Mouse (Mus musculus) liver, embryonic 13.5 days (tissue): Measurements from ENCODE around the gene Grm1. TPM values are rescaled to one million over a fixed set of nuclear protein-coding genes. Genes with fewer than 3 reads are reported as not detected.

Experiments
- ATAC-seq: fragments of 200-750 bp; cut with Nextera tagmentation; 2 replicates; pipeline ENCODE4 v1.8.0; 2017; ENCODE audit warnings: low read depth, mild to moderate bottlenecking, moderate number of reproducible peaks, moderate library complexity
- DNase-seq: peaks from one replicate; pipeline ENCODE4 v3.0.0; 2022
- H3K27ac ChIP-seq: fragments of 300-500 bp; sonication (generic); 2 replicates; pipeline ENCODE4 v1.5.1; 2015; ENCODE audit warnings: moderate library complexity, mild to moderate bottlenecking, inconsistent platforms
- H3K27me3 ChIP-seq: fragments of 300-500 bp; sonication (generic); 2 replicates; pipeline ENCODE4 v1.6.1; 2015; ENCODE audit warnings: mild to moderate bottlenecking, inconsistent platforms
- H3K36me3 ChIP-seq: fragments of 300-500 bp; sonication (generic); 2 replicates; pipeline ENCODE4 v1.6.1; 2015; ENCODE audit warnings: mild to moderate bottlenecking, inconsistent platforms
- H3K4me1 ChIP-seq: fragments of 300-500 bp; sonication (generic); replicated peaks from 2 replicates; pipeline ENCODE4 v1.6.1; 2015; ENCODE audit warnings: inconsistent platforms
- H3K4me2 ChIP-seq: fragments of 300-500 bp; sonication (generic); 2 replicates; pipeline ENCODE4 v1.6.1; 2015; ENCODE audit warnings: inconsistent platforms, mild to moderate bottlenecking, moderate library complexity
- H3K4me3 ChIP-seq: fragments of 300-500 bp; sonication (generic); replicated peaks from 2 replicates; pipeline ENCODE4 v1.5.1; 2015; ENCODE audit warnings: mild to moderate bottlenecking, inconsistent platforms
- H3K9ac ChIP-seq: fragments of 300-500 bp; sonication (generic); 2 replicates; pipeline ENCODE4 v1.6.1; 2015; ENCODE audit warnings: mild to moderate bottlenecking, inconsistent platforms
- H3K9me3 ChIP-seq: fragments of 300-500 bp; sonication (generic); replicated peaks from 2 replicates; pipeline ENCODE4 v1.6.1; 2016; ENCODE audit warnings: inconsistent platforms
- WGBS: fragments of 180-500 bp; shearing (Covaris S2); methylation state at CpG from one replicate; pipeline ENCODE4 v1.1.7; 2015; ENCODE audit not compliant: insufficient replicate concordance; 5-methylcytosine and 5-hydroxymethylcytosine counted together
- polyA plus RNA-seq: library from polyadenylated mRNA; unstranded; fragments of >200 nt; fragmentation: Nextera tagmentation; extraction: Ambion mirVana; gene quantifications from 2 replicates; pipeline ENCODE4 v1.2.1, GENCODE M21; 2015

Gene Grm1
- polyA plus RNA-seq, 1 experiment from 2014 or later: 0.08 TPM

DNA sequence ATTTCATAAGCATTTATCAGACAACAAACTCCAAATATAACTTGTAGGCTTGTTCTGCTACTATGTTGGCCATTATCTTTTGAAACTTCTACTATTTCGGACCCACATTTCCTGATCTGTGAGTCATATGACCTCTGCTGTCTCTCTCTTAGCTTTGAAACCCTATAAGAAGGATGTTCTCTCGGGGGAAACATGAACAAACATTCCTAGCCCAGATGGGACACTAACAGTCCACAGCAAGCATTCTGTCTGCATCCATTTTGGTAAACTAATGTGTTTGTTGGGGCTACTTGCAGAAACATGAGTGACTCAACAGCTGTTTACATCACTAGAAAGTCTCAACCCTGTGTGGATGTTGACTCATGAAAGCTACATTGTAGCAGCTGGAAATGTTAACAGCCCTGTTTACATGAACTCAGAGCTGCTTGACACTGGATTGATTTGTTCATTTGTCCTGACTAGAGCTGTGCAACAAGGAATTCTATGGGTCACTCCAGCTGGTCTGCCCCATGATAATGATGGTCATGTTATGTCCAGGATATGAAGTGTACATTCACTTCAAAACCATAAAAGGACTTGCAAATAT is 267.4 kb downstream of the Grm1 start:
- H3K9me3 ChIP-seq: no peaks in the 10 kb centered on the region
- WGBS: 33% methylated on average over 2 of the region's 2 CpGs

DNA sequence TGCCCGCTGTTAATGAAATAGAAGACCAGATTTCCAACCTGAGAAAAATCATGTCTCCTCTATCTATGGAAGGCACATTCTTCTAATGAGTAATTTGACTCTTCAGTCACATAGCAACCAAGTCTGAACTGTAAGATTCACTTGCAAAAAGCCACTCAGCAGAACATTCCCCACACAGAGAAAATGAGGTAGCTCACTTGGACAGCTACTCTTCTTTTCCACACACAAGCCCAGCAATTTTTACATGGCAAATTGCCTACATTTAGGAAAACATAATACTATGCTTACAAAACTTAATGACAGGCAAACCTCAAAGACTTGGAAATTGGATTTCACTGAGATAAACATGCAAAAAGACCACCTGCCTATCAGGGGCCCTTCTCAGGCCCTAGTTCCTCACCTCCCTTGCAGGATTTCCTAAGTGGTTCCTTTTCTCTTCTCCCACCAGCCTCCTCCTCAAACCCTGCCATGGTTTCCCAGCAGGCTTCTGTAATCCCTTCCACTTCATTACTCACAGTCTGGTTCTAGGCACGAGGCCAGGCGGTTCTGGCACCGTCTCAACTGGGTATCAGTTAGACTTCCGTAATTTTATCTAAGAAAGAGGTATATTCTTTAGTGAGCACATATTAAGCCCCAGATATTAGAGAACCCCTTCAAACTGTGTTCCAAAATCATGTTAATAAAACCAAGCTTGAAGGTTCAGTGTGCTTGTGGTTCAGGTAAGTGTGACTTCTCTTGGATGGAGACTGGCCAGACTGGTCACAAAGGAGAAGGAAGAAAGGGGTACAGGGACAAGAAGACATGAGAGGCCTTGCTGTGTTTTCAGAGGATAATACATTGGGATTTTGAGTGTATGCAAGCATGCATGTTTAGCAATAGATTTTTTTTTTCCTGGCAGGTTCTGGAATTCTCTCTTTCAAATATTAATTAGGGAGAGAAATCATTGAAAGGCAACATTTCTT is 269.1 kb downstream of the Grm1 start:
- no peaks in the 10 kb centered on the region for H3K9me3 ChIP-seq
- H3K4me1 ChIP-seq: no peaks in the 10 kb centered on the region
- H3K36me3 ChIP-seq: no peaks in the 10 kb centered on the region
- no peak overlapping the region for H3K9ac ChIP-seq
- DNase-seq: no peak
- ATAC-seq: no peak
- 55% methylated on average over 5 of the region's 5 CpGs for WGBS
- H3K27ac ChIP-seq: no peak overlapping the region
- H3K4me2 ChIP-seq: no peak overlapping the region
- no peaks in the 10 kb centered on the region for H3K27me3 ChIP-seq
- no peak overlapping the region for H3K4me3 ChIP-seq

More for the DNA sequence above, 267.4 kb downstream of the Grm1 start:
- H3K9ac ChIP-seq: no peak overlapping the region
- no peaks in the 10 kb centered on the region for H3K36me3 ChIP-seq
- no peak overlapping the region for H3K27ac ChIP-seq
- no peaks in the 10 kb centered on the region for H3K4me1 ChIP-seq
- no peak overlapping the region for H3K4me3 ChIP-seq
- H3K27me3 ChIP-seq: no peaks in the 10 kb centered on the region
- DNase-seq (no peak), ATAC-seq (no peak)
- H3K4me2 ChIP-seq: no peak overlapping the region

DNA sequence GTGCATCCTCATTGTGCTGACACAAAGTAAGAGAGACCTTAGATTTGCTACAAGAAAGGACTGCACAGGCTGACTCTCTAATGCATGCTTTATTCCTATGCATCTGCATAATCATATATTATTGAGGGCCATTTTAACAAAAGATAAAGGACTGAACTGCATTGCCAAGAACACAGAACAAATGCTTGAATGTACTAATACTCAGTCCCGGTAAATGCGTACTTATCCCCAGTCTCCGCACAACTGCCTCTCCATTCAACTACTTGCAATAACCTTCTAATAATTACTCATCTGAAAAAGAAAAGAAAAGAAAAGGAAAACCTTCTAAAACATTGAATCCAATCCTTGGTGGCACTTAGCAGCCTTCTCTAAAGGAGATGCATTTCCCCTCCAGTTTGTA is 272.4 kb downstream of the Grm1 start:
- 89% methylated on average over 3 of the region's 3 CpGs for WGBS
- DNase-seq: no peak

DNA sequence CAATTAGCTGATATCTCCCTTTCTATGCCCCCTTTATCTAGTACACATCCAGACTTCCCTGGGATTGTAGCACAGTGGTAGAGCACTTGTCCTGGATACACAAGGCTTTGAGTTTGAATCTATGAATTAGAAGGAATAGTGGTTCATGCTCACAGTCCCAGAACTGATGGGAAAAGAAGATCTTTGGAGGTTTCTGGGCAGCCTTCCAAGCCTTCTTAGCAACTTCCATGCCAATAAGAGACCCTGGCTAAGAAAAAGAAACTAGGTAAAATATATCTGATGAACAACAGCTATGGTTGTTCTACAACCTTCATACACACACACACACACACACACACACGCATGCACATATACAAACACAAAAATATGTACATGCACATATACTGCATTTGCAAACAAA is 286.8 kb downstream of the Grm1 start:
- 48% methylated on average over 1 of the region's 1 CpGs for WGBS
- no peak overlapping the region for H3K27ac ChIP-seq
- no peak overlapping the region for H3K4me2 ChIP-seq
- H3K36me3 ChIP-seq: no peaks in the 10 kb centered on the region
- H3K4me1 ChIP-seq: no peaks in the 10 kb centered on the region
- ATAC-seq: no peak
- DNase-seq: no peak
- no peaks in the 10 kb centered on the region for H3K27me3 ChIP-seq
- no peak overlapping the region for H3K9ac ChIP-seq
- H3K4me3 ChIP-seq: no peak overlapping the region
- H3K9me3 ChIP-seq: no peaks in the 10 kb centered on the region

More for the DNA sequence above, 272.4 kb downstream of the Grm1 start:
- Histone ChIP-seq H3K27ac (no peak overlapping the region), H3K36me3 (no peaks in the 10 kb centered on the region), H3K9me3 (no peaks in the 10 kb centered on the region), H3K4me1 (no peaks in the 10 kb centered on the region), H3K4me2 (no peak overlapping the region), H3K9ac (no peak overlapping the region), H3K4me3 (no peak overlapping the region), H3K27me3 (no peaks in the 10 kb centered on the region)
- ATAC-seq: no peak

- Histone ChIP-seq H3K4me1 (no peaks in the 10 kb centered on the region), H3K4me3 (no peak overlapping the region), H3K27me3 (no peaks in the 10 kb centered on the region), H3K4me2 (no peak overlapping the region), H3K27ac (no peak overlapping the region), H3K9me3 (no peaks in the 10 kb centered on the region), H3K36me3 (no peaks in the 10 kb centered on the region), H3K9ac (no peak overlapping the region)
- WGBS: 47% methylated on average over 1 of the region's 1 CpGs
- ATAC-seq: no peak
- no peak for DNase-seq
Observed at GRCm38 (mm10) chr10:10790458-10790857, 291.7 kb downstream of the Grm1 start.

GRCm38 (mm10) chr10:10789967-10790366 is 292.2 kb downstream of the Grm1 start:
- no peaks in the 10 kb centered on the region for H3K4me1 ChIP-seq
- H3K9me3 ChIP-seq: no peaks in the 10 kb centered on the region
- ATAC-seq (no peak), DNase-seq (no peak)
- WGBS: 55% methylated on average over 4 of the region's 4 CpGs
- no peaks in the 10 kb centered on the region for H3K27me3 ChIP-seq
- no peaks in the 10 kb centered on the region for H3K36me3 ChIP-seq
- no peak overlapping the region for H3K9ac ChIP-seq
- H3K4me3 ChIP-seq: no peak overlapping the region
- H3K4me2 ChIP-seq: no peak overlapping the region
- no peak overlapping the region for H3K27ac ChIP-seq

- 68% methylated on average over 6 of the region's 6 CpGs for WGBS
Observed at GRCm38 (mm10) chr10:10787906-10788416, 294.2 kb downstream of the Grm1 start.

GRCm38 (mm10) chr10:10785122-10785521 is 297.0 kb downstream of the Grm1 start:
- H3K4me1 ChIP-seq: no peaks in the 10 kb centered on the region
- WGBS: 63% methylated on average over 3 of the region's 3 CpGs
- H3K27ac ChIP-seq: no peak overlapping the region
- no peaks in the 10 kb centered on the region for H3K9me3 ChIP-seq
- no peak overlapping the region for H3K9ac ChIP-seq
- no peak overlapping the region for H3K4me2 ChIP-seq
- H3K4me3 ChIP-seq: no peak overlapping the region
- no peak for ATAC-seq
- no peak for DNase-seq
- no peaks in the 10 kb centered on the region for H3K36me3 ChIP-seq
- H3K27me3 ChIP-seq: no peaks in the 10 kb centered on the region

More at GRCm38 (mm10) chr10:10787906-10788416, 294.2 kb downstream of the Grm1 start:
- H3K9me3 ChIP-seq: no peaks in the 10 kb centered on the region
- DNase-seq (no peak), ATAC-seq (no peak)
- H3K4me3 ChIP-seq: no peak overlapping the region
- no peaks in the 10 kb centered on the region for H3K36me3 ChIP-seq
- no peak overlapping the region for H3K9ac ChIP-seq
- no peaks in the 10 kb centered on the region for H3K27me3 ChIP-seq
- no peaks in the 10 kb centered on the region for H3K4me1 ChIP-seq
- no peak overlapping the region for H3K4me2 ChIP-seq
- no peak overlapping the region for H3K27ac ChIP-seq

DNA sequence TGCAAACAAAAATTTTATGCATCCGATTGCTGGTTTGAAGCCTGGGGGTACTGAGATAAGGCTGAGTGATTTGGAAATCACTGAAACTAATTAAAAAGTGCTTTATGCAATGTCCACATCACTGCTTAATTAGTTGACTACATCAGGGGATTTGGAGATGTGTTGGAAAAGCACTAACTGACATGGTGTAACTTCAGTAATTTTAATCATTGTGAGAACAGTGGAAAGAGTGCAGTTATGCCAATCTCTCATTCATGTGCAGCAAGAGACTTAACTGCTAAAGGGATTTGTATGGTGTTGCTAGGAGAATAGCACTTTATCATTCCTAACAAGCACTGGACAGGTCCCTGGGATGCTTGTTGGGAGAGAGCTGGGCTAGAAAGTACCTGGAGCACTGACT is 307.3 kb downstream of the Grm1 start:
- Histone ChIP-seq H3K4me1 (no peaks in the 10 kb centered on the region), H3K27ac (no peak overlapping the region), H3K4me2 (no peak overlapping the region), H3K27me3 (no peaks in the 10 kb centered on the region), H3K36me3 (no peaks in the 10 kb centered on the region), H3K9ac (no peak overlapping the region), H3K4me3 (no peak overlapping the region), H3K9me3 (no peaks in the 10 kb centered on the region)
- DNase-seq: no peak
- ATAC-seq: no peak
- WGBS: 74% methylated on average over 1 of the region's 1 CpGs

DNA sequence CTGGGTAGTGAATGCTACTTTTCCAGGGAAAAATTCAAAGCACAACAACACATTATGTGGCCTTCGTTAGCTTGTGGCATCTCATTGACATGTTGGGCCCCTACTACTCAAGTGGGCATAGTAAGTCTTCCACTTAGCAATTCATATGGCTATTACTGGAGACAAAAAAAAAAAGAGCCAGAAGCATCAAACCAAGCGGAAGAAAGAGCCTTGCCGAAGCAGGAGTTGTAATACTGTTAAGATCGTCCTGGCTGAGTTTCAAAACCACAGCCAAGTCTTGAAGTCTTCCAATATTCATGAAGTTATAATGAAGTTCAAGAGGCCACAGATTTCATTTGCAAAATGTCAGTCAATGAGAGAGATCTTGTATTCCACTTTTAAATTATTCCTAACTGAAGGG is 319.1 kb downstream of the Grm1 start:
- DNase-seq (no peak), ATAC-seq (no peak)
- Histone ChIP-seq H3K27ac (no peak overlapping the region), H3K9me3 (no peaks in the 10 kb centered on the region), H3K4me1 (no peaks in the 10 kb centered on the region), H3K9ac (no peak overlapping the region), H3K36me3 (no peaks in the 10 kb centered on the region), H3K27me3 (no peaks in the 10 kb centered on the region), H3K4me2 (no peak overlapping the region), H3K4me3 (no peak overlapping the region)
- 75% methylated on average over 4 of the region's 4 CpGs for WGBS

DNA sequence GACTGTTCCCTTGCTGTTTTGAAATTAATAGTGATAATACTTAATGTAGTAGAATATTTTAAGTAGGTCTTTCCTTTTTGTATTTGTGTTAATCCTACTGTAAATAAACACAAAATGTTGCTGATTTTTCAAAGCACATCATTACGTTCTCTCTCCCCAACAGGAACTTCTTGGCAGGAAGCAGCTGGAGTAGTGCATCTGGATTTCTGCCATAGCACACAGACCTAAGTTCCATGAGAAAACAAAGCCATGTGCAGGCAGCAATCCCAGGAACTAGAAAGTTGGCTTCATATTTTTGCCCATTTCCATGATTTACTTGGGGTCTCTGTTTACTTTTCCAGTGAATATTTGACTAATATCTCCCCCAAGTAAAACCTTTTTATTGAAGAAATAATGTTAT is 320.9 kb downstream of the Grm1 start:
- Histone ChIP-seq H3K9me3 (no peaks in the 10 kb centered on the region), H3K4me1 (no peaks in the 10 kb centered on the region), H3K36me3 (no peaks in the 10 kb centered on the region), H3K27ac (no peak overlapping the region), H3K9ac (no peak overlapping the region), H3K4me3 (no peak overlapping the region), H3K27me3 (no peaks in the 10 kb centered on the region), H3K4me2 (no peak overlapping the region)
- ATAC-seq (no peak), DNase-seq (no peak)
- WGBS: 42% methylated on average over 1 of the region's 1 CpGs
